Mouse (Mus musculus) megakaryocyte, embryonic 14.5 days (primary cell): ENCODE data around the gene Wdr90.

ENCODE experiments used
- FLI1 ChIP-seq: IDR thresholded peaks from 2 replicates; pipeline ENCODE4 v1.6.1; 2012; ENCODE audit warnings: low read length, inconsistent platforms, mixed read lengths
- GATA1 ChIP-seq: IDR thresholded peaks from 3 replicates; pipeline ENCODE4 v1.6.1; 2012; ENCODE audit warnings: mixed read lengths, low read length, inconsistent platforms, borderline replicate concordance

DNA sequence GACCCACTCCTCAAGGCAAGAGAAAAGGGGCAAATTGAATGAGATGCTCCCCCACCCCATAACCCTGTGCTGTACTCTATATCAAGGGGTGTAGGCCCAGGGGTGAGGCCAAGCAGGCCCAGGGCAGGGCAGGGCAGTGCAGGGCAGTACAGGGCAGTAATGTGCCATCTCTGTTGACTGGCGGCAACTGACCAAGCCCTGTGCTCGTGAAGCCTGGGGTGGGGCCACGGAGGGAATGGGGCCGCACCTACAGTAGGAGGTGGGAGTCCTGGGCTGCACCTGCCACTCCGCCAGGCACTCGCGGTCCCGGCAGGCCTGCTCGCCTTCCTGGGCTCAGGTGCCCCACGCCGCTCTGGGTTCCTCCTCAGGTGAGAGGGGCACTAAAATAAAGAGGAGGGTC lies 4.0 kb upstream of the Wdr90 start:
- TF ChIP-seq GATA1 = no peak
- no peak for TF ChIP-seq FLI1
